Mouse (Mus musculus) gastrocnemius, adult 2 months (tissue): Measurements from ENCODE around the gene Gm14124. TPM values are rescaled to one million over a fixed set of nuclear protein-coding genes. Genes with fewer than 3 reads are reported as not detected.
"Not testable (repeated sequence)": the region's sequence is repeated elsewhere in the genome, so short reads cannot be mapped to it uniquely, and the experiment has no call there.

Source experiments
- DNase-seq: peaks from one replicate; pipeline ENCODE4 v3.0.0; 2022
- H3K27ac ChIP-seq: fragments of 200-600 bp; 2 replicates; pipeline ENCODE4 v1.8.1; 2022; ENCODE audit warnings: mild to moderate bottlenecking
- H3K4me3 ChIP-seq: fragments of 200-600 bp; 2 replicates; pipeline ENCODE4 v1.8.1; 2022; ENCODE audit warnings: mild to moderate bottlenecking, moderate library complexity
- CTCF ChIP-seq: fragments of 200-600 bp; IDR thresholded peaks from 2 replicates; pipeline ENCODE4 v1.8.1; 2022; ENCODE audit warnings: antibody characterized with exemption, mild to moderate bottlenecking, moderate library complexity
- intact Hi-C: fragments of 180-260 bp; cut with DNase I; formaldehyde crosslinking; loops from one replicate; pipeline ENCODE4 v1.15.1; 2025
- long read RNA-seq, 2 experiments: library from polyadenylated mRNA; stranded (forward); transcript quantifications; one replicate each; pipeline ENCODE4 v2.0.0; 2021
- total RNA-seq, 2 experiments: library from RNA; stranded (reverse); gene quantifications; 2 replicates each; pipeline ENCODE4 v1.2.3; 2021

Gene Gm14124
- under 1 TPM in 1 of 2 experiments, not detected in 1; 0.10 TPM for total RNA-seq
- long read RNA-seq, experiment 1, result 0 reads
- long read RNA-seq, experiment 2, result 0 reads

DNA sequence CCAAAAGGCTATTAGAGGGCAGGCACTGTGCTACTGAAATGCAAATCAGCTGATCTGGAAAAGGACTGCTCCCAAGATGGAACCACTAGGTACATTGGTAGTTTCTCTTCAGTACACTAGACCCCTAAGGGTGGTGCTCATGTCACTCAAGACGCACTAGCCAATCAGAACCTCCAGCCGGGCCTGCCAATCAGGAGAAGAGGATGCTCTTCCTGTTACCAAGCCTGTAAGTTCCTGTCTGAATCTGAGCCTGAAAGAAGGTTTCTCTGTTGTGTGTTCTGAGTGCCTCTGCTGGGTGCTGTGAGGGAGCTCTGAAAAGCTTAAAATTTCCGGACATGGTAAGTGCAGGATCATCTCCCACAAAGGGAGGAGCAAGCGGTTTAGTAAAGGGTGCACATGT is at the start of gene Gm14124:
Gene Gm14124, plus strand, starts transcription at position 227 of the 400 bp plus-strand sequence.
- H3K4me3 ChIP-seq, DNase-seq, intact Hi-C loops, H3K27ac ChIP-seq: not testable (repeated sequence)

DNA sequence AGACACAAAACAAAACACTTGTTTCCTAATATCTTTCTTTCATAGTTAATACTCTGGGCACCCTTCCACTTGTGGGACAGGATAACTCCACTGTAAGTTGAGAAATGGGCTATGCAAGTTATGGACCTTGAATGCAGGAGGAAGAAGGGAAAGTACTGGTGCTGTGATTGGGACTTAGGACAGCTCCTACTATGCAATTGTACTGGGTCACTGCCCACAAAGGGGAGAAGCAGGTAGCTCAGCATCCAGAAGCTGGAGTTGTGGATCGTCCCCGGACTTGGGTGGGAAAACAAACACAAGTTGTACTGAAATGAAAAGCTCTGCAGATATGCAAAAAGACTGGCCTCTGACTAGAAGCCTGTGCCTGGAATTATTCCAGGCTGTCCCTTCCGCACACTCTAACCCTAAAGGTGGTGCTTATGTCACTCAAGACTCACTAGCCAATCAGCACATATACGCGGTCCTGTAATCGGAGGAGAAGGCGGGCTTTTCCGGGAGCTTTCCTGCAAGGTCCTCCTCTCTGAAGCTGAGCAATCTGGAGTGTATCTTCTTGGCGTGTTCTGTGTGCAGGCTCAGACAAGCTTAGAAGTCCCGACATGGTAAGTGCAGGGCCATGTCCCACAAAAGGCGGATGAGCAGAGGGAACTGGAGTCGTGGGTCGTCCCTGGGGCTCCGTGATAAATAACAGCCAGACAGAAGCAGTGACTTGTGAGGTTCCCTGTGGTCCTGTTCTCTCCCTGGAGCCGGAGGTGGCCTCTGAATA is 39.5 kb upstream of the Gm14124 start, which contains the start of gene Zfp937:
Gene Zfp937, plus strand, starts transcription at position 474 of the 763 bp plus-strand sequence.
- H3K27ac ChIP-seq, result peak within 1 kb of the TSS; percentile 51; the same call in 1 of the 2 replicates
- peak within 1 kb of the TSS; percentile 70 for H3K4me3 ChIP-seq
- peak; percentile 81 for DNase-seq
- intact Hi-C loops, result not testable (repeated sequence)

DNA sequence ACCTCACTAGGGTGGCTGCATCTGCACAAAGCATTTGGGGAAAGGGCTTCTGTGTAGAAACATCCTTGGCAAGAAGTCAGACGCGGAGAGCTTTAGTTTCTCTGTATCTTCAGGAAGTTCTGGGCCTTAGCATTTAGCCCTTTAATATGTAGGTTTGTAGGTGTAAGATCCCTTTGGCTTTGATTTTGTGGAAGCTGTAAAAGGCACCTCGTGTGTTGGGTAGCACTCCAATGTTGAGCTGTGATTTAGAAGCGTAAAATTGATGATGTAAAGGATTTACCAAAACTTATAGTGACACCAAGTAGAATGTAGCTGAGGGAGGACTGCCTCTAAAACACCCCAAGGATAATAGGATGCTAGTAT is 39.0 kb upstream of the Gm14124 start:
- H3K27ac ChIP-seq, intact Hi-C loops, DNase-seq: not testable (repeated sequence)
- peak overlapping the region; percentile 70 for H3K4me3 ChIP-seq

DNA sequence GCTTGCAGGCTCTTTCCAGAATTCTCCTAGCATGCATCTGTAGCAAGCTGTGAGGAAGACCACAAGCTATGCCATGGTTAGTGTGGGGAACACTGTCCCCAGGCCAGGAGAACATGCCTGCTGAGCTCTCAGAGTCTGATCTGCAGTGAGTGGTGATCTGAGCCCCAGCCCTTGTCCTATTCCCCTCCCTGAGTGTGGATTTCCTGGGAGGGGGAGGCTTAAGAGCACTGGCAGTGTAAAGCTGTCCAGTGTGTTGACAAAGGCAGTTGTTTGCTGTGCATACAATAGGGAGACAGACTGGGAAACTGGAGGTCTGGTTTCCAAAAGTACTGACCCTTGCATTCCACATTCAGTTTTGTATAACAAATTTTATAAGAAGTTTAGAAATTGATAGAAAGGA is 34.1 kb upstream of the Gm14124 start:
- DNase-seq, H3K4me3 ChIP-seq, intact Hi-C loops, H3K27ac ChIP-seq: not testable (repeated sequence)

DNA sequence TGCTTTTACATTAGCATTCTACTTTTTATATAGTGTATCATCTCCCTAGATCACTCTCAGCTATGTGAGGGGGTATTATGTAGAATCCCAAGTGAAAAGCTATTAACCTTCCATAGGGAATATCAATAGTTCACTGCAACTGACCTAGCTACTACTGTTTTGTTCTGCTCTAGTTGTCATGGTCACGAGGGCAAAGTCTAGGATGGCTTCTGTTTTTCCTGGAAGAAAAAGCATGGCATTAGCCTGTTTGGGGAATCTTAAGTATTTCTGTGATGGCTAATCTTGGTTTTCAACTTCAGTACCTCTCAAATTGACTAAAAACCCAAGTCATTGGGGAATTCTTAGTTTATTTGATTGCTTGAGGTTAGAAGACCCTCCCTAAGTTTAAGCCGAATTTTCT is 14.1 kb upstream of the Gm14124 start:
- no peak for TF ChIP-seq CTCF
- no peak overlapping the region for H3K27ac ChIP-seq
- intact Hi-C loops, result no loop called here
- DNase-seq, result no peak
- no peak overlapping the region for H3K4me3 ChIP-seq

DNA sequence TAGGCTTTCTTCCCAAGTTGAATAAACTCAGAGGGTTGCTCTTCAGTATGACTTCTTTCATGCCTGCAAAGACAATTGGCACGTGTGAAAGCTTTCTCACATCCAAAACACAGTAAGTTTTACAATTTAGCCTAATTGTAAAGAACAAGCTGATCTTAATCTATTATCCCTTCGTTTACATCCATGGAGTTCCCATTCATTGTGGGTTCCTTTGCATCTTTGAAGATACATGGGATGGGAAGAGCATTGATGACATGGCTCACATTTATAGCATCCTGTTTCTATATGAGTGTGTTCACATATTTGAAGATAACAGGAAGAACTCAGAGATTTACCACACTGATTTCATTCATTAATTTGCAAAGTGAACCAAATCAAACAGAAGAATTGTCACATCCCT is 1.8 kb upstream of the Gm14124 start, which contains the start of gene Gm21994:
Gene Gm21994, minus strand, starts transcription at position 101 of the 400 bp plus-strand sequence.
- H3K4me3 ChIP-seq, intact Hi-C loops, DNase-seq, H3K27ac ChIP-seq: not testable (repeated sequence)

DNA sequence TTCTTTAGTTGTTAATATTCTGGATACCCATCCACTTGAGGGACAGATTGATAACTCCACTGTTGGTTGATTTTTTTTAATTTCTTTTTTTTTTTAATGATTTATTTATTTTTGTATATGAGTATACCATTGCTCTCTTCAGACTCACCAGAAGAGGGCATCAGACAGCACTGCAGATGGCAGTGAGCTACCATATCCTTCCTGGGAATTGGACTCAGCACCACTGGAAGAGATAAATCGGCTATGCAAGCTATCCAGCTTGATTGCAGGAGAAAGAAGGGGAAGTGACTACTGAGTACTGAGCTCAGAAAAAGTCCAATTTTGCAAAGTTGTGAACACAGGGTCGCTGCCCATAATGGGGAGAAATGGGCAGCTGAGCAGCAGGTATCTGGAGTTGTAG is 456 bp upstream of the Gm14124 start:
- H3K4me3 ChIP-seq, intact Hi-C loops, DNase-seq, H3K27ac ChIP-seq: not testable (repeated sequence)

DNA sequence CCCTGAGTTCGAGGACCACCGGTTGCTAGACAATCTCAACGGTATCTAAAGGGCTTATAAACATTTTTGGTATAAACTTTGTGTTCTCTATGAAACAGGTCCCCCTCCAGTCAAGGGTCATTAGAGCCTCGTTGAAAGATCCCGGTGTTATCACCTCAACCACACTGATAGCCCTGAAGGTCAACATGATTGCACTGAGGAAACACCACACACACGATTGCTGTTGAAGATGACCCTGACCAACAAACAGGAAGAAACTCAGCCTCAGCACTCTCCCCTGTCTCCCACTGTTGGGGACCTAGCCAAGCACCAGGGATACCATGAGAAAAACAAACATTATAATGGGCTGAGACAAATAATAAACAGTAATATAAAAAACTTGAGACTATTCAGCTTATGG is 36.4 kb downstream of the Gm14124 start:
- intact Hi-C loops, result no loop called here
- DNase-seq, result no peak
- no peak overlapping the region for H3K27ac ChIP-seq
- H3K4me3 ChIP-seq, result no peak overlapping the region
- TF ChIP-seq CTCF, result no peak

DNA sequence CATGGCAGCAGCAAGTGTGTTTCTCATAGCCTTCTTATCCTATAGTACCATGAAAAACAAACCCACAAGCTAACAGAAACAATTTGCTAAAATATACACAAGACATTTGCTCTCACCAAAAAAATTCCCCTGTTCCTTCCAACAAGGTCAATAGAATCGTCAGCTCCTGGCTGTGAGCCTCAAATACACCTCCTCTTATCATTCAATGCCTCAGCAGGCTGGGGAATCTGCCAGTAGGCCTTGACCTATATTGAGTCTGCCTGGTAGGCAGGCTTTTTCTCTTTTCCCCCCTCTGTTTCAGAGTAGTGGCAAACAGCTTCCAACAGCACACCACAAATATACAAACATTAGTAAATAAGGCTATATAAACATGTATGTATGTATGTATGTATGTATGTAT is 41.8 kb downstream of the Gm14124 start:
- H3K4me3 ChIP-seq, result no peak overlapping the region
- no peak overlapping the region for H3K27ac ChIP-seq
- intact Hi-C loops, result no loop called here
- no peak for TF ChIP-seq CTCF
- no peak for DNase-seq

DNA sequence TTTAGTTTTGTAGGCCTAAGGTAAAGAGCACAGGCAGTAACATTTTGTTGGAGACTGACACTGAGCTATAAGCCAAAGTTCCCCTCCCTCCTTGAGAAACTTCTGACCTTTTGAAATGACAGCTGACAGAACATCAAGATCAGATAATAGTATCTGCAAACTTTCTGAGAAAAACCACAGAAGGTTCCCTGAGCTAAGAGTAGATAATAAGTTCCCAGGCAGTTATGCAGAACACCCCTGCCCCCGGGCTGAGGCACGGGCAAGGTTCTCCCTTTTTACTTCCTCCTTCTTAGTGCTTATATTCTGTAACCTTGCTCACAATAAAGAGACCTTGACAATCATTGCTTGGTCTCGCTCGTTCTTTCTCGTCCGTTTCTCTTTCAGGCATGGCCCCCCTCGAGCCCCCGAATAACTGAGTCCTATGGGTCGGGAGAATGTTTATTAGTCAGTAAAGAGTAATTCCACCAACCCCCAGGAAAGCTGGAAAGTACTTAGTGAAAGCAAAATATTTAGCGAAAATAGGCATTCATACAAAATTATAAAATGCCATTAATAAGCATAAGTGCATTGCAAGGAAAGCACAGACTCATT is 50.0 kb downstream of the Gm14124 start:
- no peak for DNase-seq
- intact Hi-C loops, result no loop called here
- no peak for TF ChIP-seq CTCF
- H3K4me3 ChIP-seq, result no peak overlapping the region
- H3K27ac ChIP-seq, result no peak overlapping the region

DNA sequence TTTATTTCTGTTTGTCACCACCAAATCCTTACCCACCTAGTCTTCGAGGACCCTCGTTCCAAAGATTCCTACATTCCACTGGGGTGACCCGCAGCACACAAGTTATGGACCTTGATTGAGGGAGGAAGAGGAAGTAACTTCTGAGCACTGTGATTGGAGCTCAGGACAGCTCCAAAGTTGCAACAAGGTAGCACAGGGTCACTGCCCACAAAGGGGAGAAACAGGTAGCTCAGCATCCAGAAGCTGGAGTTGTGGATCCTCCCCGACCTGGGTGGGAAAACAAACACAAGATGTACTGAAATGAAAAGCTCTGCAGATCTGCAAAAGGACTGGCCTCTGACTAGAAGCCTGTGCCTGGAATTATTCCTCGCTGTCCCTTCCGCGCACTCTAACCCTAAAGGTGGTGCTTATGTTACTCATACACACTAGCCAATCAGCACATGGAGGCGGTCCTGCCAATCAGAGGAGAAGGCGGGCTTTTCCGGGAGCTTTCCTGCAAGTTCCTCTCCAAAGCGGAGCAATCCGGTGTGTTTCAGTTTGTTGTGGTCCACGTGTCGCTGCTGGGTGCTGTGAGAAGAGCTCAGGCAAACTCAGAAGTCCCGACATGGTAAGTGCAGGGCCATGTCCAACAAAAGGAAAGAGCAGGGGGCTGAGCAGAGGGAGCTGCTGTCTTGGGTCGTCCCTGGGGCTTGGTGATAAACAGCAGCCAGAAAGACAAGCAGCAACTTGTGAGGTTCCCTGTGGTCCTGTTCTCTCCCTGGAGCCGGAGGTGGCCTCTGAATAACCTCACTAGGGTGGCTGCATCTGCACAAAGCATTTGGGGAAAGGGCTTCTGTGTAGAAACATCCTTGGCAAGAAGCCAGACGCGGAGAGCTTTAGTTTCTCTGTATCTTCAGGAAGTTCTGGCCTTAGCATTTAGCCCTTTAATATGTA is 53.9 kb downstream of the Gm14124 start:
- DNase-seq, result peak; percentile 91
- peak overlapping the region; percentile 88 for H3K4me3 ChIP-seq
- peak overlapping the region; percentile 82 for H3K27ac ChIP-seq
- intact Hi-C loops, result not testable (repeated sequence)

DNA sequence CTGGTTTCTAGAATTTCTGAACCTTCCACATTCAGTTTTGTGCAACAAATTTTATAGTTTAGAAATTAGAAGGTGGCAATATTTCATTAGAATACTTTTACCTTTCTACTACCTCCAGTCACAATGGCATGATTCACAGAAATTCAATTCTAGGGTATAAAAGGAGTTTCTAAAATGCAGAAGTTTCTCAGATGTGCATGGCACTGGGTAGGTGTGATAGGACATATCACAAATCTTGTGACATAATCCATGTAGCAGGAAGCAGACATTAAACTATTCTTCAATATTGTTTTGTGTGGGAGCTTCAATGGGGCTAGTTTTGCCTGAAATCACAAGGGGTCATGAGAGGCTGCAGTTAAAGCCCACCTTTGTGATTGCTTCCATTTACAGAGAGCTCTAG is 58.8 kb downstream of the Gm14124 start:
- no peak overlapping the region for H3K4me3 ChIP-seq
- no peak overlapping the region for H3K27ac ChIP-seq
- no peak for TF ChIP-seq CTCF
- no peak for DNase-seq
- intact Hi-C loops, result no loop called here

DNA sequence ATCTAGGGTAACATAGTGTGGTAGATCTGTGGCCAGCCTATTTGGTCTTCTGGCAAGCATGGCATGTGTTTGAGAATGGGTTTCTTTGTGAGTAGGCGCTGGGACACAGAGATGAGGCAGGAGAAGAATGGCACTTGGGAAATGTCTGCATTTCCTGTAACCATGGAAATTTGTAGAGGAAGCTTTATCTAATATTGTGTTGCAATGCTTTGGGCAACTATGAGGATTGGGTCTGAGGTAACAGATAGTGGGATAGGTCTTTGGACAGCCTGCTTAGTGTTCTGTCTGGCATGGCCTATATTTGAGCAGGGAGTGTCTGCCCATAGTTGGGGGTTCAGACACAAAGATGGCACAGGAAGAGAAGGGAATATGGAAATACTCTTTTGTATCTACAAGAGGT is 61.7 kb downstream of the Gm14124 start:
- Histone ChIP-seq H3K4me3 (no peak overlapping the region), H3K27ac (no peak overlapping the region)
- TF ChIP-seq CTCF, result no peak
- DNase-seq, result no peak
- intact Hi-C loops, result no loop called here

Other genes with a start within 250 kb of the Gm14124 start
- gene Zfp120, start 120.8 kb upstream of the Gm14124 start, total RNA-seq, result 1 to 10 TPM; 6.9 to 7.4 TPM
- gene Gm10770, start 77.8 kb upstream of the Gm14124 start, total RNA-seq, result not detected
- not detected for gene Gm14139, start 75.8 kb upstream of the Gm14124 start, total RNA-seq
- 1 to 10 TPM; 1.4 to 2.0 TPM for gene Zfp937, start 39.4 kb upstream of the Gm14124 start, total RNA-seq
- gene Gm21994, start 1.9 kb upstream of the Gm14124 start, total RNA-seq, result 1 to 10 TPM; 1.9 to 2.2 TPM
- gene Gm10130, start 66.2 kb downstream of the Gm14124 start, total RNA-seq, result 1 to 10 TPM in 1 of 2 experiments, not detected in 1; 1.1 TPM
- 1 to 10 TPM in 1 of 2 experiments, under 1 TPM in 1; 0.92 to 1.6 TPM for gene 3300002I08Rik, start 105.2 kb downstream of the Gm14124 start, total RNA-seq
- 1 to 10 TPM; 1.7 to 2.3 TPM for gene Zfp442, start 194.0 kb downstream of the Gm14124 start, total RNA-seq
- under 1 TPM in 1 of 2 experiments, not detected in 1; 0.14 TPM for gene Zfp345, start 227.6 kb downstream of the Gm14124 start, total RNA-seq